Mouse (Mus musculus): ENCODE measurements at regions not wholly inside any gene's neighbourhood (a gene's known extent, or its start where the extent isn't known, plus 50 kb on each side); places are given as distances from the start of the nearest gene placed in this dataset.
A peak's percentile ranks its signal among the peaks of the same experiment; 100 is the strongest.

DNA sequence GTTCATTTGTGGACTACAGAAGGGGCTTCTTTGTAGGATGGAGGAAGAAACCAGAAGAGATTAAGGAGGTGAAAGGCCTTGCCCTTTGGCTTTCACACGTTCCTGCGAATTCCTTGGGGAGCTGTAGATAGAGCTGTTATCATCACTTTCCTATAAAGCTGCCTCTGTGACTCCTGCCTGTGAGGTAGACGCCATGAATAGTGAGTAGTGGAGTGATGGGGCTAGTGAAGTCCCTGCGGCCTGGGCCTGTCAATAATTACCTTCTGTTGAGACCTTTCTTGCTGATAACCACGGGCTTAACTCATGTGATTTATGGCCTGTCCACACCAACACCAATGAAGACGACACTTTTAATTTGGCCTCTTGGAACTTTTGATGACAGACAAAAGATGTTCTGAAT lies 146.0 kb upstream of the Ednra start:
- DNase-seq, result no peak

DNA sequence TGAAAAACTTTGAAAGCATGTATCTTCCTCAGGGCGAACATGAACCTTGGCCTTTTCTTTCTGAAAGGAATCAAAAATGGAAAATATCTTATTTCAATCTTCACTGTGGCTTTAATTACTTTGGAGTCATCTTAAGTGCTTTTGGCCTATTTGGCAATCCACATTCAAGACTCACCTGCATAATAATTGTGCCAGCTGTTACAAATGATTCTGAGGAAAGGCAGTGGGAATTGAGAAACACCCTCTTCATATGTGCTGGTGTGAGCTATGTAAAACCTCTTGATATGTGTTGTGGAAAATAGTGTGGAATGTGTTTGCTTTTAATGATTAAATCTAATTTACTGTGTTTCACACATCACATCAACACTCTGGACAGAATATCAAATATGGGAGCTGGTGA lies 148.5 kb upstream of the Ednra start:
- DNase-seq, result no peak

DNA sequence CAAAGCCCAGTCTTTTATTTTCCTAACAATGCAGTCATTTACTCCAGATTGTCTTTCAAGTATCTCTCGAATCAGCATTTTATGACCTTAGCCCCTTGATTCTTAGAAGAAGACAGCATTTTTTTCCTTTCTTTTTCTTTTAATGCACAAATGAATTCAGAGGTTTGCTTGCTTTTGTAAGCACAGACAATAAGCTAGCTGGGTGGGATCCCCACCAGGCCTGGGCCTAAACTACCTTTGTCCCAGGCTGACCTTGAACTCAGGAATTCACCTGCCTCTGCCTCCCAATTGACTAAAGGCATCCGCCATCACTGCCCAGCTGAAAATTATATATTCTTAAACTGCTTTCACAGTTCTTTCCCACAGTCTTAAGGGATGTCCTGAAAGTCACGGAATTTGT lies 195.5 kb upstream of the Ednra start:
- no peak for DNase-seq

DNA sequence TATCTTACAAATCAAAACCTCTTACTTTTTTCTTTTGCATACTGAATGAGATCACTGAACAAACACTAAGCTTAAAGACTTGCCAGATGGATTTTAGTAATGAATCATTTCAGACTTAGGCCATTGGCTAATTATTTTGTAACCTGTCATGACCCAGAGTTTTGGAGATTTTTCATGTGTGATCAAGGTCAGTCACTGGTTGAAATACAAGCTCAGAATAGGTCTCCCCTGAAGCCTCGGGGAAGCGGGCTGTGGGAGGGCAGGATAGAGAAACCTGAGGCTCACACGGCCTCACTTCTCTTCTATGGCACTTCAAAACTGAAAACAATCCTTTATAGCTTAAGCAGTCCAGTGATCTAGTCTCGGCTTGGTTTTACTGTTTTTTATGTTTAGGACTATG lies 197.6 kb upstream of the Ednra start:
- no peak for DNase-seq

DNA sequence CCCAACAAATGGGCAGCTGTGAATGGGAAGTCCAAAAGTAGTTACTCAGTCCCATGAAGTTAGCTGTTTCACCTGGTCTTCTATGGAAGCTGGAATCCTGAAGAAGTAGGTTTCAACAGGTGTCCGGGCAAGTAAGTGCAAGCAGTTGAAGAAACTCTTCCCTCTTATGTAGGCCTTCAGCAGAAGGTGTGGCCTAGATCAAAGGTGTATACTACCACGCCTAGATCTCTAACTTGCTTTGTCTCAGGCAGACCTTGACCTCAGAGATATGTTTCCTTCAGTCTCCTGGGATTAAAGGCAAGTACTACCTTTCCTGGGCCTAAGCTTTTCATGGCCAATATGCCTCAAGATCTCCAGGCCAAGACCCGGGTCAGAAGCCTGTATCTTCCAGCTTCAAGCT lies 223.4 kb upstream of the Ednra start:
- no peak for DNase-seq

DNA sequence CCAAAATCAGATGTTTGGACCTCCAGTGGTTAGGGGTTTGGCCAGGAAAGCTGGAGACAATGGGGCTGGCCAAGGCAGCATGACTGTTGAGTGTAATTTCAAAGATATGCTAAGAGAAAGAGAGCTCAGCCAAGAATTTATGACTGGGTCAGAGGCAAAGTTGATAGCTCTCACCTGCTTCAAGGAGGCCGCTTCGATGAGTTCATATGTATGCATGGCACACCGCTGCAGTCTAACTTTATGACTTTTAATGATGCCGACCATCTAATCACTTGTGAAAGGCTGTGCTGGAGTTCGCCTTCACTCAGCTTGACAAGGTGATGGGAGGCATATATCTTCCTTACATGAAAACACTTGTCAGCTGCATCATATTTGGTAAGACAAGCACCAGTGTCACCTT lies 225.4 kb upstream of the Ednra start:
- no peak for DNase-seq

DNA sequence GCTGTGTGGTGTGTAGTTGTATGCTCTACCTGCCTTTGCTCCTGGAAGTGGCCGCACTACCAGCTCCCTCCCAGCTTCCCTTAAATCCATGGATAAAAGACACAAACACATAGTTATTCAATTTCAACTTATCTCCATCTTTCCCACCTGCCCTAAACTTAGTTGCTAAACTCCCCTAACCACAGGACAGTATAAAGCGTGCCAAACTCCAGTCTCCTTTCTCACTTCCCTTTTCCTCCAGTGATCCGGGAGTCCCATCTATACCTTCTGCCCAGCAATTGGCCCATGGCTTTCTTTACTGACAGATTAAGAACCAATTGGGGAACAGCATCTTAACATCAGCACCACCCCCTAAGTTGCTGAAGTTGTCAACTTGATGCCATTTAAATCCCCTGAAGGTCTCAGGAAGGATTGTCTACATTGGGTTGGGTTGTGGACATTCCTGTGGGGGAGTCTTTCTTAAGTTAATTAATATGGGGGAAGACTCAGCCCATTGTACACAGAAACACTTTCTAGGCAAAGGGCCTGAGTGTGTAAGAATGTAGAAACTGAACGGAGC lies 234.6 kb upstream of the Ednra start:
- no peak for DNase-seq

DNA sequence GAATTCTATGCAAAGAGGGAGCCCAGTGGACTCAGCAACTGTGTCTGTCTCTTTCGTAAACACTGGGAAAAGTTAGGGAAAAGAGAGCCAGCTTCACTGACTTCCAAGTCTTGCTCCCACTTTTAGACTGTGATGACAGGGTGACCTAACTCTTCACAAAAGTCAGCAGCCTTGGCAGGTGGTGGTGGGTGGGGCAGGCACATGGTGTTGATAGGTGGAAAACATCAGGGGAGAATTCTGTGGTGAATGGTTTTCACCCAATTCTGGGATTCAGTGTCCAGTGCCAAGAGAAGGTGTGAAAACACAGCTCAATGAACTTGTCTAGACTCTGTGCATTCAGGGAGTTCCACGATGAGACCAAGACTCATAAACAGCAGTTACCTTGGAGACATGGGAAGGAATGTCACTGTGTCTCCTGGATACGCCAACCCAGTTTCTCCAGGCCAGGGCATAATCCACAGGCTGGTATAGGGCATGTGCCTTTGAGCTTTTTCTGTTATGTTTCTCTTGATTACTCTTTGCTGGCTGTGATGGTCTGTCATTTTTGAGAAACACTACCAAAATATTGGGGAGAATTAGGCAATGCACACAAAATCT lies 238.9 kb upstream of the Ednra start:
- DNase-seq, result peak; percentile 7 to 31

DNA sequence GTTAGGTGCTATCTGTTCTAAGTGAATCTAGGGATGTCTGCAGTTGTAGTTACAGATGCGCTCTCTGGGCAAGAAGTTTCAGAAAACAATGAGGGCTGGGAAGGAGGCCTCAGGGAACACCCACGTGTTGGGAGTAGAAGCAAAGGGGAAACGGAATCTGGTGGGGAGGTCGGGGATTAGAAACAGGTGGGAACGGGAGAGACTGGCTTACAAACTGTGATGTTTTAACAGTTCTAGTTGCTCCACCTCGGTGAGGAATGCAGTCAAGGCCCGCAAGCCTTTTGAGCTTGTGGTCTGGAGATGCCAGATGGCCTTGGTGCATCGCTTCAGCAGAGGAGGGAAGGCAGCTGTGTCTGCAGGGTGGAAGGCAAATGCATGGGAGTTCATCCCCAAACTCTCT lies 242.7 kb upstream of the Ttc29 start:
- no peak for DNase-seq

DNA sequence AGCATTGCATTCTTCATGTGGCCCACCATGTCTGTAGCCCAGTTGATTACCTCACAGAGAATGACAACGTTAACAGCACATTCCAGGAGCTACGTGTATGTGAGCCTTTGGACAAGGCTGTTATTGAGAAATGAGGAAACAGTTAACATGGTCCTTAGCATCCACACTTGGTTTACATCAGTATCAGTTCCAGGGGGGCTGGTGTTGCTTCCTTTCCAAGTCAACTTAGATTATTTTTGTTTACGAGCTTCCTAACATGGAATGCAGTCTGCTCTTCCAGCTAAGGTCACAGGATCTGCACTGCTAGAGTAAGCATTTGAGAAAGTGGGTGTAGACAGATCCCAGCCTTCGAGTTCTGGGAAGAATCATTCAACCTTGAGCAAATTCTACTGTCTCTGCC lies 239.4 kb upstream of the Ttc29 start:
- peak; percentile 27 to 28 for DNase-seq

DNA sequence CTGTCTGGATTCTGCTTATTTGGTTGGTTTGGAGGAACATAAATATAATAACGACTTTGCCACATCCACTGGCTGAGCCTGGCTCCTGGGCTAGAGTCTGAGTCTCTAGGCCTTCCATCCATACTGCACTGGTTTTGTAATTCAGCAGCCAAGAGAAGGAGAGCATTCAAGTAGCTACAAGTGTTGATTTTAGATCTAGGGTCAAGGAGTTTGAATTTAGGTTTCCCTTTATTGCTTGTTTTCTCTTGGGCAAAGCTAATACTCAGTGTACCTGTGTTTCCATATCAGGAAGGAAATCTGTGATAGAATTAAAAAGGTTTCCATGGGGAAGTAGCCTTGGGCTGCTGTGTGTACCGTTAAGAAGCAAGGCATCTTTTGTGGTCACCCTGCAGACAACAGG lies 234.0 kb upstream of the Ttc29 start:
- DNase-seq, result no peak

DNA sequence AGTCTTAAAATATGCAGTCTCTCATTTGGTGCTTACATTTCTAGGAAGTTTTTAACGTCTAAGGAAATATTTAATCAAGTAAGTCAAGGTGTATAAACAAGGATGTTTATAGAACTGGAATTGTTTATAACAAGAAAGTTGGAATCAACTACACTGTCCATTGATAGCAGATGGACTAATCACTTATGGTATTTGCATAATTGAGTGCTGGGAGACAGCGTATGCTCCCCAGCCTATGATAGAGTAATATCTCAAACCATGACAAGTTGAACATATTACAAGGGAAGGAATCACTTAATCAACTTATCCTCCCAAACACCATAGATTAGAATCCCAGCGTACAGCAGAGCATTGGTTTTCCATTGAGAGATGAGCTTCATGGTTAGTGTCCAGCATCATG lies 232.4 kb upstream of the Ttc29 start:
- no peak for DNase-seq

DNA sequence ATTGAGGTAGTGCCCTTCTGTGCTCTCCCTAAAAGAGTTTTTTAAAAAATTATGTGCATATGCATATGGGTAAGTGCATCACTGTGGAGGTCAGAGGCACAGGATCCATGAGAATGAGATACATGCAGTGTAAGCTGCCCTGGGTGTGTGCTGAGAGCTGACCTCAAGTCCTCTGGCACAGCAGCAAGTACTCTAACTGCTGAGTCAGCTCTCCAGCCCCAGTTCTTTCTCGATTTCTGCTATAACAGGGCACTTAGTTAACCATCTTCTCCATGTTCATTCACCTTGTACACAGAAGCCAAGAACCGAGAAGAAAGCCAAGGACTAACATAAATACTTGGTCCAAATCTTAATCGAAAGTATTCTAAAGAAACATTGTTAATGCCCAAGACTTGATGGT lies 231.1 kb upstream of the Ttc29 start:
- no peak for DNase-seq

DNA sequence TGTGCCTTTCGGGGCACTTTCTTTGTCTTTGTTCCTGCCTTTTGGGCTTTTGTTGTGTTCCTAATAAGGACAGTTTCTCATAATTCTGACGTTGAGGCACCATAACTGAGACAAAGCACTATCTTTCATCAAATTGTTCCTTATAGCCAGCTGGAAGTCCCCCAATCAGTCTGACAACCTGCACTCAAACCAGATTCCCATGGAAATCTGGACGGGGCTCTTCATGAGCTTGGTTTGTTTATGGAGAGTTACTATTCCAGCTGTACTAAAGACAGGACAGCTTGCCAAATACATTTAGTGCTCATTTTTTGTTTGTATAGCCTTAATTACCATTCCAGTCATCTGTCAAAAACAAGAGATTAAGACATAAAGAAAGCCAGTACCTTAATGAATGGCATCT lies 229.6 kb upstream of the Ttc29 start:
- DNase-seq, result no peak

DNA sequence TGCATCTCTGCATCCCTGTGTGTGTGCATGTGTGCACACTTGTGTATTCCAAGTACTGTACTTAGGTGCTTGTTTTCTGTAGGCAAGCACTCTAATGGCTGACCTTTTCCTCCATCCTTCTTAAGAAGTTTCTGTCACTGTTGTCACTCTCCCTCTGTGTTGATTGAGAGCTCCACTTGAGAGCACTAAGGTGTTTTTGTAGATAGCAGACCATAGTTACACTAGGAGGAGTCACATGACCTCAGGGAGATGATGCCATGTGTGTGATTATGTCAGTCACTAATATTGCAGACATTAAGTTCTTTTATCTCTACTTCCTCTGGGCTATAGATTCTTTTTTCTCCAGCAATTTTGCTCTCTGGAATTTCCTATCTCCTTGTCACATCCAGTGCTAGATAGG lies 225.9 kb upstream of the Ttc29 start:
- DNase-seq, result no peak

DNA sequence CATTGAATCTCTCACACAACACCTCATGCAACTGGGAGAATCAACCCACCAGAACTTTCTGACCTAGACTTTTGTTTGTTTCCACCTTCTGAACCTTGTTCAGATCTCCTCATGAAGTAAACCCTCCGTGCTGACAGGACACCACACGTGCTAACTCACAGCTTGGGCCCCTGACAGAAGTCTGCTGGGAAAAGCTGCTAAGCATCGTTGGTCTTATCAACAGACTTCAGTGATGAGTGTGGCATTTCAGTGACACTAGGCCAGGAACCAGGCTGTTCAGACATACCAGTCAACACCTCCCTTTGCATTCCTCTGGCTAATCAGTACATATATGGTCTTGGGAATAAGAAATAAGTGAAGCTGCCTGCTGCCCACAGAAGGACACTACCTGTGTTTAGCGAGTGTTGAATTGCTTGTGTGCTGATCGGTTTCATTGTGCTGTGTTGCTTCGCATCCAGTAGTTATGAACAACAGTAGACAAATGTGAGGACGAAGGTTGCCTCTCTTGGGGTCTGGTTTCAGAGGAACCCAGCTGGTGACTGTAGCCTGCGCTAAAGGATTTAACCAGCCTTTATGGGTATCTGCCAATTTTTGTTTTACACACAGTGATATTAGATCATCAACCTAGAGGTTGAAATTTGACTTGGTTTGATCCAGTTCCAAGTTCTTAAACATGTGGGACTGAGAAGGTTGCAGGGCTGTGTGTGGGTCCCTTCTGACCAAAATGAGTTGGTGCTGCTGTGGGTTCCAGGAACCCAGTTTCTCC lies 224.6 kb upstream of the Ttc29 start:
- DNase-seq, result peak in 1 of 2 experiments; percentile 67

DNA sequence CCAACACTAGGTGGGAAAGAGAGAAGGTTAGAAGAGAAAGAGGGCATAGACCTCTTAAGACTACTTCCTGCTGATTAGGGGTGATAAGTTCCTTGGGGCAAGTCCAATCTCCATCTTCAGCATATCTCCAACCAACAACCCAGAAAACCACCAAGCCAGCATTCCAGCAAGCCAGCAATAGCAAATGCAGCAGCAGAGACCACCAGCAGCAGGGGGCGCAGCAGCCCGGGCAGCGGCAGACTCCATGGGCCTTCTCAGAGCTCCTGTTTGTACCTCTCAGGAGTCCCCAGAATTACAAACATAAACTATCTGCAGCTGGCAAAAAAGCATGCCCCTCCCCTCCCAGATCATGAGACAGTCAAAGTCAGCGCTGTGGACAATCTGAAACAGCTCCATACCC lies 222.0 kb upstream of the Ttc29 start:
- no peak for DNase-seq

DNA sequence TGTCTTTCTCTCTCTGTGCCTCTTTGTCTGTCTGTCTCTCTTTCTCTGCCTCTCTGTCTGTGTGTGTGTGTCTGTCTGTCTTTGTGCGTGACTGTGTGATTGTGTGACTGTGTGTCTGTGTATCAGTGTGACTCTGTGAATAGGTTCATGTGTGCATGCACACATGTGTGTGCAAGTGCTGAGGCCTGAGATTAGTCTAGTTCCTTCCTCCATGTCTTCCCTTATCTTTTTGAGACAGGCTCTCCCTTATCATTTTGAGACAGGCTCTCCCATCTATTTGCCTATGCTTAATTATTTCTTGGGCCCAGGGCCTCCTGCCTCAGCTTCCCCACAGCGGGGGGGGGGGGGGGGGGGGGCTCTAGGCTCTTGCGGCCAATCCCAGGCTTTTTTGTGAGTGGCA lies 212.8 kb upstream of the Ttc29 start:
- no peak for DNase-seq

DNA sequence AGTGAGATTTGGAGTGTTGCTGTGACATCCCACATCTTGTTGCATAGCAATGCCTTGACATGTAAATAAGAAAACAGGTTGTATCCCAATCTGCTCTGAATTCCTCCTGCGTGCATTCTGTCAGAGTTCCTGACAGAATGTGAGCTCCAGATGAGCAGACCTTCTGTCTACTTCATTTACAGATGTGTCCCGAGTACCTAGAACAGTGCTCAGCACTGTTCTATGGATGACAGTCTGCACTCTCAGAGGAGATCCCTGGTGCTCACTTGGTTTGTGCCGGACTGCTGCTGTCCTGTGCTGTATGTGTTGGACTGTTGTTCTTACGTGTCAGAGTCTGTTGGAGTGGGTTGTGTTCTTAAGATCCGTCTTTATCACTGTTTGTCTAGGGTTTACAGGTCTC lies 211.4 kb upstream of the Ttc29 start:
- no peak for DNase-seq

DNA sequence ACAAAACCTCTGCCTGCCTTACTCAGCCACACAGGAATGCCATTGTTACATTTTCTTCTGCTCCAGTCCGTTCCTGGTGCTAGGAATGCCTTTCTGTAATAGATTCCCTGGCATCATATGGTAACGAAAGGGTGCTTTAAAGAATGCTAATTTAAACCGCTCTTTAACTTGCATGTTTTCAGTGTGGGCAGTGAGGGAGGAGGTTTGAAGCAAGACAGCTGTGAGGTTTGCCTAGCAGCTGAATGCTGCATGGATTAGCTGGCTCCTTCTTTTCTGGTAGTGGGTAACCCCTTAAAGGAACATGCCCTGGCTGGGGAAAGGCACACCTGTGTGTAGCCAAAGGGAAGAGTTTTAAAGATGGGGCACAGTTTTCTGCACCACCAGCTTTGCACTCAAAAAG lies 211.0 kb upstream of the Ttc29 start:
- DNase-seq, result no peak

DNA sequence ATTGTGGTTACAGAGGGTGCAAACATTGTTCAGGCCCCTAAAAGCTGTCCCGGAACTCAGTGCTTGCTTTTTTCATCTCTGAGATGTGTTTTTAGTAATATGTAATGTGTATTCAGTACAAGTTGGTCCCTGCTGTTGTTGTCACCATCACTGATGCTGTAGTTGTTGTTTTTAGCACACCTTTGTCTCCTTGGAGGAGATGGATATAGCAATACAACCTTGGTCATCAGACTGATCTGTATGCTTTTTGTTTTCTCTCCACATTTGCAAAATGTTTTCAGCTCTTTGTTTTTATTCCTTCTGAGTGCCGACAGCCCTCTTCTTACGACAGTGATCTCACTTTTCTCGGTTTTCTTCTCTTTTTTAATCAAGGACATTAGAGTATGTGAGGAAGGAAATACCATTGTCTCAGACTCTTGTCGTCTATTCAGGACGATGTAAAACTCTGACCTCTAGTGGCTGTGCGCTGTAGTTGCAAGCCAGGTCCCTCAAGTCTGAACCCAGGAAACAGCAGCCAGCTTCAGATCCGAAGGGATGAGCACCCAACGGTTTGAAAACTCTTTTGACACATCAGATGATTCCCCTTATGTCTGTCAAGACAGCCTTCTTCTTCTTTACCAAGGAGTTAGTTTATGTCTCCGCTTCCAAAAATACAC lies 209.1 kb upstream of the Ttc29 start:
- peak; percentile 68 to 76 for DNase-seq

DNA sequence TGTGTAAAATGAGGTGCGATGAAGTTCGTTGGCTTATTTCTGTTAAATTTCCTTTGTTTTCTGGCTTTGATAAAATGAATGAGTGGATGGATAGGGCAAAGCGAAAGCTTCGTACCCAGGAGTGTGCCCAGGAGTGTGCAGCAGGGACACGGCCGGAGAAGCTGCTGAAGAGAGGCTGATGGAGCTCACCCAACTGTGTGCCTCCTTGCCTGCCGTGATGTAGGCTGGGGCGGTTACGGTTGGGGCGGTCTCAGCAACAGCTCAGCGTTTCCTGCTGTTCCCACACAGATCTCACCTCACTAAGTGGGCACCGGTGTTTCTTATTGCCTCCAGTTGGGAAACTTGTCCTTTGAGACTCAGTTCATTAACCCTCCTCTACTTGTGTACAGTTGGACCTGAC lies 208.2 kb upstream of the Ttc29 start:
- DNase-seq, result no peak

DNA sequence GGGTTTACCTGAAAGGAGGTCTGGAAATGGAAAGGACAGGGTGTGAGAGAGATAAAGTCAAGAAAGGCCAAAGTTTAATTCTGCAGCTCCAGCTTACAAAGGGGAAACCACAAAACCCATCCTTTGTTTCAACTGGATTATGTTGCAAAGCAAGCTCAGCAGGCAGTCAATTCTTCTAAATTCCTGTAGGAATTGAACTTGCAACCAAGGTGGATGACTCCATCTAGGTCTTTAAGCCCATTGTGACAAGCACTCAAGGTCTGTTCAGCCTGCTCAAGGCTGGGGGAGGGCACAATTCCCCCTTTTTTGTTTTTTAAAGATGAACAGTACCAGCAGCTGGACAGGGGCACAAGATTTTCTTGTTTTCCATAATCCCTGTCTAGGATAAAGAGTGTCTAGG lies 200.0 kb upstream of the Ttc29 start:
- no peak for DNase-seq
